Mouse (Mus musculus) erythroblast, embryonic 14.5 days (primary cell): ENCODE results near the gene Ddx50. TPM values are rescaled to one million over a fixed set of nuclear protein-coding genes. Genes with fewer than 3 reads are reported as not detected.
A peak's percentile ranks its signal among the peaks of the same experiment; 100 is the strongest.

Experiments
- H3K27me3 ChIP-seq: 2 replicates; pipeline ENCODE4 v1.6.1; 2012; ENCODE audit warnings: inconsistent platforms; ENCODE audit not compliant: control insufficient read depth
- H3K36me3 ChIP-seq: 2 replicates; pipeline ENCODE4 v1.6.1; 2012; ENCODE audit warnings: mild to moderate bottlenecking, inconsistent platforms; ENCODE audit not compliant: control insufficient read depth
- H3K4me1 ChIP-seq: 2 replicates; pipeline ENCODE4 v1.6.1; 2012; ENCODE audit warnings: inconsistent platforms; ENCODE audit not compliant: control insufficient read depth
- H3K4me3 ChIP-seq: replicated peaks from 2 replicates; pipeline ENCODE3; 2012; ENCODE audit warnings: moderate library complexity, mild to moderate bottlenecking, inconsistent platforms
- H3K9me3 ChIP-seq: 2 replicates; pipeline ENCODE4 v1.6.1; 2012; ENCODE audit warnings: low read length, inconsistent platforms, mixed read lengths; ENCODE audit not compliant: control insufficient read depth
- GATA1 ChIP-seq: IDR thresholded peaks from 2 replicates; pipeline ENCODE4 v1.6.1; 2012; ENCODE audit warnings: low read length, inconsistent platforms, mixed read lengths
- TAL1 ChIP-seq: IDR thresholded peaks from 3 replicates; pipeline ENCODE4 v1.6.1; 2012; ENCODE audit warnings: low read length, inconsistent platforms, mixed read lengths
- polyA plus RNA-seq: library from polyadenylated mRNA; stranded (reverse); fragments of >175 nt; gene quantifications from 2 replicates; pipeline ENCODE4 v1.2.3, GENCODE M21; 2012

Gene Ddx50
- polyA plus RNA-seq, 1 experiment = 5.6 TPM

DNA sequence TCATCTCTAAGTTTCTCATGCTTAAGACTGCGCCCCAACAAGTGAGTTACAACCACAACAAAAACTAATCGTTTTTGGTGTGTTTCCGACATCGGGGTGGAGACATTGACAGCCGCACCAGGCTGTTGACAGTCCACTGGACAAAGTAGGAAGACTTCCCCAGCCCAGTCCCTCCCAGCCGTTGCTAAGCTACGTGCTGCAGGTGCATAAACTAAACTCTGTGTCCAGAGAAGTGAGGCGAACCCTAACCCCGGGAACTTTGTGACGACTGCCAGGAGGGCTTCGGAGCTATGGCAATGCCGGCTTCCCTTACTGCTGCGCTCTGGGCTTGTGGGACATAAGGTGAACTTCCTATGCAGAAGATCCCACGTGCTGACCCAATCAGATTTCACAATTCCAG lies 18.2 kb upstream of the Ddx50 start:
- TF ChIP-seq TAL1 = no peak
- TF ChIP-seq GATA1 = no peak

DNA sequence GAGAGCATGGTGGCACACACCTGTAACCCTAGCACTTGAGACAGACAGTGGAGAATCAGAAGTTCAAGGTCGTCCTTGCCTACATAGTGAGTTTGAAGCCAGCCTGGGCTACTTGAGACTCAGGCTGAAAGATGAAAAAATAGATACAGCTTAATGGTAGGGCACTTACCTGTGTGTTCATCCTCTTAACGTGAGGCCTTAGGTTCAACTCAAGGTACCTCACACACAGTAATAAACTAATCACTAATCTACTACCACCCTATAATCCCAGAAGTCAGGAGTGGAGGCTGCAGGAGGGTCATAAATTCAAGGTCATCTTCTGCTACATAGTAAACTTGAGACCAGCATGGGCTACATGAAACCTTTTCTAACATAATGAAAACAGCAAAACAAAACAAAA lies 17.4 kb upstream of the Ddx50 start:
- Histone ChIP-seq H3K36me3 (no peaks in the 10 kb centered on the region), H3K9me3 (no peaks in the 10 kb centered on the region), H3K4me1 (peaks cover 21% of the 10 kb centered on the region), H3K4me3 (no peak overlapping the region), H3K27me3 (peaks cover 24% of the 10 kb centered on the region)
- TF ChIP-seq TAL1 = no peak
- TF ChIP-seq GATA1 = no peak

More for the DNA sequence above, 18.2 kb upstream of the Ddx50 start:
- H3K4me3 ChIP-seq = no peak overlapping the region
- H3K36me3 ChIP-seq = no peaks in the 10 kb centered on the region
- peaks cover 21% of the 10 kb centered on the region for H3K4me1 ChIP-seq
- H3K9me3 ChIP-seq = no peaks in the 10 kb centered on the region
- peaks cover 18% of the 10 kb centered on the region for H3K27me3 ChIP-seq

DNA sequence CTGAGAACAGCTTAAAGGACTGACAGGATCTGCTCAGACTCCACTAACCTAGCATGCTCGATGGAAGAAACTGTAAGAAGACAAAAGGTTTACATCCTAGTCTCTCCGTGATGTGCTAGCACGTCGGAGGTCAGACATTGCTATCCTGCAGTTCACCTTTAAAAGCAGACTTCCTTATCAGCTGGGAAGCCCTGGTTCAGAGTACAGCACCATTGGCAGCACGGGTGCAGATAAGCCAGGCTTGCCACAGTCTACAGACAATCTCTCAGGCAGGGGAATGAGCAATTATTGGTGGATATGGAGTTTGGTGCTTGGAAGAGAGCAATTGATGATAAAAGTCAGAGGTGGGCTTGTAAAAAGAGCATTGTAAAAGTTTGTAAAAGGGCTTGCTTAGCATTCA lies 17.0 kb upstream of the Ddx50 start:
- H3K4me3 ChIP-seq = no peak overlapping the region
- H3K9me3 ChIP-seq = no peaks in the 10 kb centered on the region
- H3K27me3 ChIP-seq = peaks cover 24% of the 10 kb centered on the region
- H3K4me1 ChIP-seq = peaks cover 21% of the 10 kb centered on the region
- H3K36me3 ChIP-seq = no peaks in the 10 kb centered on the region
- TF ChIP-seq GATA1 (peak; percentile 61), TAL1 (peak; percentile 48; the same call in 2 of the 3 replicates)

DNA sequence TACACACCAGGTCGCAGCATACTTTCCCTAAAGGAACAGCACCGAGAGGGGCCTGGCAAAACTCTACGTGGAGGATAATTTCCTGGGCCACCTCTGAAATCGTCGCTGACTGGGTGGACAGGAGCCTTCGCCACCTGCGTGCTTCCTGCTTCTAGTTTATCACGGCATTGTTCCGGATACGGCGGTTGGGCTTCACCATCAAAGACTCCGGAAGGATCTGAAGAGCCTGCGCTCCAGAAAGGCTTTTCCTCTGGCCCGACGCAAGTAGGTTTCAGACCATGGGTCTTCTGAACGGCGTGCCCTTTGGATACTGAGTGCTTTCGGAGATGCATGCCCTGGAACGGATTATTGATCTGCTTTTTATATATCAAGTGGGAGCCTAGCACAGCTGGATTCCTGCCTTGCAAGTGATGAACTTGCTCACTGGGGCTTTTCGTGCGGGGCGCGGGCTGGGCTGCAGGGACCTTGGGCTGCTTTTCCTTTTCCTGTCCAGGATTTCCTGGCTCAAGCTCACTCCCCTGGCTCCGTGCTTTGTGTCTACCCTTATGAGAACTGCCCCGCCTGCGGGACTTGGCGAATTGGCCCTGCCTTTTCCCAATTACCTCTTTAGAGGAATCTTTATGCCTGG lies 14.1 kb upstream of the Ddx50 start:
- Histone ChIP-seq H3K9me3 (no peaks in the 10 kb centered on the region), H3K27me3 (peaks cover 24% of the 10 kb centered on the region), H3K36me3 (no peaks in the 10 kb centered on the region), H3K4me3 (no peak overlapping the region), H3K4me1 (peaks cover 26% of the 10 kb centered on the region)
- TF ChIP-seq TAL1 (no peak), GATA1 (no peak)

DNA sequence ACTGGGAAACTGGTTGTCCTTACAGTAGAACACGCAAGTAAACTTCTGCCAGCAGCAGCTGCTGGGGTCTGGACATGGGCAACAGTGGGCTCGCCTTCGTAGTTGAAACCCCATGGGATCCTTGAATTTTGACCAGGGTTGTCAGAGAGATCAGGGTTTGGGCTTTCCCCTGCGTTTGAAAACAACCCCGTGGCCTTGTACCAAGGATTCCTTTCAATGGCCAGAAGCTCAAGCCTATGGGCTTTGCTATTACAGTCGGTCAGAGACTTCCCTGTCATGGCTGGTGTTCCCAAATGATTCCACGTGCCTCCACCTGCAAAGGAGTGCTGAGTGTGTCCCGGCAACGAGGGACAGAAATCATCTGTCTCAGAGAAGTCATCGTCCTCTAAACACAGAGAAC lies 13.2 kb upstream of the Ddx50 start:
- TF ChIP-seq GATA1 = no peak
- H3K9me3 ChIP-seq = no peaks in the 10 kb centered on the region
- peaks cover 26% of the 10 kb centered on the region for H3K4me1 ChIP-seq
- H3K27me3 ChIP-seq = peaks cover 24% of the 10 kb centered on the region
- no peaks in the 10 kb centered on the region for H3K36me3 ChIP-seq
- H3K4me3 ChIP-seq = no peak overlapping the region

DNA sequence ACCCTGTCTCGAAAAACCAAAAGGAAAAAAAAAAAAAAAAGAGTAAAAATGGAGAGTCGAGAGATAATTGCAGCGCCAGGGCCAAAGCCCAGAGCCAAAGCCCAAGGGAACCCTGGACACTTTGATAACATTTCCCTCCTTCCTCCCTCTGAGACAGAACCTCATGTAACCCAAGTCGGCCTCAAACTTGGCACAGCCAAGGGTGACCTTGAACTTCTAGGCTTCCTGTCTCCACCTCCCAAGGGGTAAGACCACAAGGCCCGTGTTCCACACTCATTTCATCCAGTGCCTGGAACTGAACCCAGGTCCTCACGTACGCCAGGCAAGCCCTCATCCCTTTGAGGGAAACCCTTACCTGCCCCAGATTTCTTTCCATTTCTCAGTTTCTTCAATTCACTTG lies 5.7 kb upstream of the Ddx50 start:
- TF ChIP-seq GATA1 = no peak
- TF ChIP-seq TAL1 = no peak
- Histone ChIP-seq H3K27me3 (no peaks in the 10 kb centered on the region), H3K4me3 (no peak overlapping the region), H3K4me1 (peaks cover 6% of the 10 kb centered on the region), H3K36me3 (no peaks in the 10 kb centered on the region), H3K9me3 (no peaks in the 10 kb centered on the region)

DNA sequence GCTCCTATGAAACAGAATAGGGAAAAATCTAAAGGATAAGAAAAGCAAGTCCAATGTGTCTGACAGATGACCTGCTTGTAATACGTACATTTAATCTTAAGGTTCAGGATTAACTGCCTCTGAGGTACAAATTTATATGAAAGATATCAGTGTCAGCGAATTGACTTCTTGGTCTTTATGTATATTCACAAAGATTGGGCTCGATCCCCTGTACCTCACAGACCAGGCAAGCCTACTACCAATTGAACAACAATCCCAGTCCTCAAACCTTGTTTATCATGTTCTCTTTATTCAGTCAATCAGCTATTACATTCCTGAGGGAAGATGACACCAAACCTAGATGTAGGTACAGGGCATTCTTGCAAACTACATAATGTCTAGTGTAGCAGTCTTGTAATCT lies 943 bp upstream of the Ddx50 start:
- TF ChIP-seq GATA1 = no peak
- no peak for TF ChIP-seq TAL1
- no peaks in the 10 kb centered on the region for H3K27me3 ChIP-seq
- peak overlapping the region; percentile 100 for H3K4me3 ChIP-seq
- peaks cover 13% of the 10 kb centered on the region for H3K36me3 ChIP-seq
- no peaks in the 10 kb centered on the region for H3K9me3 ChIP-seq
- peaks cover 30% of the 10 kb centered on the region for H3K4me1 ChIP-seq

DNA sequence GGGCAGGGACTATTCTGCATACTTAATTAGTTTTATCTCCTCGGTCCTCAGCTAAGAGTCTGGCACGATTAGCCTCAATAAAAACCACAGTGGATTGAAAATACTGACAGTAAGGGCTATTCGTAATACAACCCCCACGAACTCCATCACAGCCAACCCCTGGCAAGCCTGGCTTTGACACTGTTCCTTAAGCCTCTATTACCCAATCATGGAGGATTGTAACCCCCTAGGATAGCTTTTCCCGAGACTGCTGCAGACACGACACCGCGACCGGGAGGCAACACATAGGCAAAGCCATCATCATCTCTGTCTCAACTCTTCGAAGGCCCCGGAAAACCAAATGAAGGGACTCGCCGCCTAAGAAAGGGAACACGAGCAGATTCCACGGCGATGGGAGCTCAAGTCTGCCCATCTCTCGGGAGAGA lies 648 bp downstream of the Ddx50 start:
- Histone ChIP-seq H3K4me3 (peak overlapping the region; percentile 100), H3K36me3 (peaks cover 29% of the 10 kb centered on the region), H3K9me3 (no peaks in the 10 kb centered on the region), H3K4me1 (peaks cover 30% of the 10 kb centered on the region), H3K27me3 (no peaks in the 10 kb centered on the region)
- TF ChIP-seq GATA1 (no peak), TAL1 (no peak)

DNA sequence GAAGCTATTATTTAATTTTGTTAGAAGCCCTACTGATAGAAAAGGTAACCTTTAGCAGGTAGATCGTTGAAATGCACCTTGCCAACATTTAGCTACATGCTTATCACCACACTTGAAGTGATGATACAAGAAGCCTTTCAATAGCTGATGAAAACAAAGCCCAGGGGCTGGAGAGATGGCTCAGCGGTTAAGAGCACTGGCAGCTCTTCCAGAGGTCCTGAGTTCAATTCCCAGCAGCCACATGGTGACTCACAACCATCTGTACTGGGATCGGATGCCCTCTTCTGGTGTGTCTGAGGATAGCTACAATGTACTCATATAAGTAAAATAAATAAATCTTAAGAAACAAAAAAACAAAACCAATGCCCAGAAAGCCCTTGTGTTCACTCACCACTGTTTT lies 46.9 kb downstream of the Ddx50 start:
- Histone ChIP-seq H3K27me3 (no peaks in the 10 kb centered on the region), H3K9me3 (no peaks in the 10 kb centered on the region)

More for the DNA sequence above, 46.9 kb downstream of the Ddx50 start:
- H3K4me3 ChIP-seq = no peak overlapping the region
- peaks cover 5% of the 10 kb centered on the region for H3K36me3 ChIP-seq
- peaks cover 36% of the 10 kb centered on the region for H3K4me1 ChIP-seq
- no peak for TF ChIP-seq TAL1
- no peak for TF ChIP-seq GATA1
